Mouse (Mus musculus): Measurements from ENCODE around the gene Atp13a3.

DNA sequence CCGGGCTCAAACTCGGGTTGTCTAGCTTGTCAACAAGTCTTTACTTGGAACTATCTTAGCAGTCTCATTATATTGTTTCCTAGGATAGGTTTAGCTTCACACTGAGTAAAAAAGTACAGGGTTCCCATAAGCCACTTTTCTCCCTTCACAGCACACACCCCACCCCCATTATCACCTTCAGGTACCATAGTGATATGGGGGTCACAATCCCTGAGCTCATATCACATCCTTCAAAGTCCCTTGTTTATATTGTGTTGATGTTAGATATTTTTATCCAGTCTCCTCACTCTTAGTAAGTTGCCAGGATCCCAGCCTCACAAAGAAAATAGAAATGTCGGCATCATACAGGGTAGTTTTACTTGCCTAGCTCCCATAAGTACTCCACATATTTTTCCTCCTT lies 42.4 kb upstream of the Atp13a3 start:
- TF ChIP-seq GATA1 (IDR thresholded peaks at IDR 0.05; ENCODE audit: borderline replicate concordance, low read length), result no peak
- no peak for TF ChIP-seq FLI1 (IDR thresholded peaks at IDR 0.05; ENCODE audit: low read length)
